Mouse (Mus musculus): Measurements from ENCODE around the gene Trp73. TPM values are rescaled to one million over a fixed set of nuclear protein-coding genes. Genes with fewer than 3 reads are reported as not detected.

Gene Trp73
- under 1 TPM; 0.05 to 0.07 TPM for total RNA-seq (2021)
- long read RNA-seq, experiment 1: 0 reads
- long read RNA-seq, experiment 2: 0 reads

DNA sequence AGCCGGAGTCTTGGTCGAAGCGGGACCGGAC is at the start of gene Trp73:
Gene Trp73 (minus strand): TSS at position 27 of the 31 bp plus-strand sequence.
- DNase-seq: no peak
- intact Hi-C loops (cut with DNase I): no loop called here

DNA sequence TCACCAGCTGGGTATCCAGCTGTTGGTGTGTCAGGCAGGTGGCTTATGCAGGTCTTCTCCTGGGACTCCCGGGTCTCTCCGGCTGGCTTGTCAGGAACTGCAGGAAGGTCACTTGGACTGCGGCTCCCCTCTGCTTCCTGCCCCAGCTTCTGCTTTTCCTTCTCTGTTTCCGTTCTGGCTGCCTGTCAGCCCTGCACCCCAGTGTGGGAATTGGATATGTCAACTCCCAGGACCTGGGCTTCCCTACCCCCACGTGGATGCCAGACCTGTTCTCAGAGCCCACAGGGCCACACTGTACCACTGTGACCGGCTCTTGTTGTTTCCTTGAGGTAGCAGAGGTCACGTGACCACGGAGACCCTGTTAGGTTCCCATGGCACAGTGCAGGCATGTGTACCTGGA is 48.9 kb upstream of the Trp73 start:
- intact Hi-C loops (cut with DNase I): no loop called here
- peak; percentile 28 to 31 for DNase-seq

DNA sequence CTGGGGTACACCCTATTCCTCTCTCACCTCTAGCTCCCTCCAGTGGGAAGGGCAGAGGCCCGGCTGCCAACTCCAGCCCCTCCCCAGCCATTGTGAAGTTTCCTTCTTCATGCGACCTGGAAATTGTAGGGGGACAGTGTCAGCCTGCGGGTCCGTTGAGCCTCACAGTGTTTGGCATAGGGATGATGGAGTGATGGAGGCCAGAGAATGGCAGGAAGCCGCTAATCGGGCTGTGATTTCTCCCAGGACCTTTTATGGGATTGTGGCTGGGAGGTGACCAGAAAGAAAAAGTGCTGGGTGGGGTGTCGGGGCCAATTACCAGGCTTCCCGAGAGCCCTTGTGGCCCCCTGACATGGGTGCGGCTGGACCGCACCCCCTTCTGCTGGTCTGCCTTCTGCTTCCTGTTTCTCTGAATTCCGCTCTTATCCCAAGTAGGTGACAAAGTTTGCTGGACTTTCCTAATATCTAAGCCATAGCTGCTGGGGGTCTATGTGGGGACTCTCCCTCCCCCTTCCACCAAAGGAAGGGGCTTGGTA is 46.1 kb upstream of the Trp73 start:
- intact Hi-C loops (cut with DNase I): no loop called here
- DNase-seq: no peak

- intact Hi-C loops (cut with DNase I): no loop called here
- DNase-seq: no peak
Observed at GRCm38 (mm10) chr4:154185001-154185400, 45.0 kb upstream of the Trp73 start.

- DNase-seq: peak in 1 of 2 experiments; percentile 31
- intact Hi-C loops (cut with DNase I): no loop called here
Observed at GRCm38 (mm10) chr4:154183566-154183965, 43.6 kb upstream of the Trp73 start.

DNA sequence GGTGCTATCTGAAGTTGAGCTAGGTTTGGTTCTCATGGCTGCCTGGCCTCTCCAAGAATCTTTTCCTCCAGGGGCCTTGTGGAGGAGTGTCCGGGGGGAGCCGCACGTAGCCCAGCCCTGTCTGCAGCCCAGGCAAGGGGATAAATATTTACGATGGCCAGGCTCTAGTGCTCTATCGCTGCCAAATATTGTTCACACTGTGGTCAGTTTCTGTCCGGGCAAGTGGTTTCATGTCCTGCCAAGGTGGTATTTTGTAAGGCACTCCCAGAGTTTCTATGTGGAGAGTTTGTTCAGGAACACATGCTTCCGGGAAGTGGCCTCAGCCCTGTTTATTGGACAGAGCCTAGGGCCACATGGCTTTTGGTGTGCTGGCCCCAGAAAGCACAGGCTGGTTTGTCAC is 41.0 kb upstream of the Trp73 start:
- intact Hi-C loops (cut with DNase I): no loop called here
- DNase-seq: no peak

- intact Hi-C loops (cut with DNase I): no loop called here
- peak; percentile 70 to 72 for DNase-seq
Observed at GRCm38 (mm10) chr4:154177257-154177656, 37.2 kb upstream of the Trp73 start.

- intact Hi-C loops (cut with DNase I): no loop called here
- DNase-seq: no peak
Observed at GRCm38 (mm10) chr4:154171931-154172604, 32.1 kb upstream of the Trp73 start.

GRCm38 (mm10) chr4:154171151-154171930 is 31.3 kb upstream of the Trp73 start:
- peak in 1 of 2 experiments; percentile 24 for DNase-seq
- intact Hi-C loops (cut with DNase I): no loop called here

GRCm38 (mm10) chr4:154170506-154171150 is 30.6 kb upstream of the Trp73 start, which contains the start of gene Megf6:
Gene Megf6 (plus strand): TSS chr4:154170730.
- intact Hi-C loops (cut with DNase I): no loop called here

GRCm38 (mm10) chr4:154170021-154170420 is 30.0 kb upstream of the Trp73 start:
- no peak for DNase-seq
- intact Hi-C loops (cut with DNase I): no loop called here

More at GRCm38 (mm10) chr4:154170506-154171150, 30.6 kb upstream of the Trp73 start, which contains the start of gene Megf6:
- peak; percentile 65 to 70 for DNase-seq

GRCm38 (mm10) chr4:154167053-154167452 is 27.0 kb upstream of the Trp73 start:
- intact Hi-C loops (cut with DNase I): no loop called here
- peak; percentile 81 to 87 for DNase-seq

- intact Hi-C loops (cut with DNase I): loop anchor here (1.0 to 2.0 kb wide), 2 partner anchors 110 to 138 kb away; partner anchors contain the start of gene Arhgef16
- peak; percentile 82 to 90 for DNase-seq
Observed at GRCm38 (mm10) chr4:154163296-154163695, 23.3 kb upstream of the Trp73 start.

GRCm38 (mm10) chr4:154160538-154161390 is 20.8 kb upstream of the Trp73 start, which contains the start of gene Tprgl:
Gene Tprgl (minus strand): TSS chr4:154160666.
- DNase-seq: peak; percentile 97 to 98
- intact Hi-C loops (cut with DNase I): no loop called here

DNA sequence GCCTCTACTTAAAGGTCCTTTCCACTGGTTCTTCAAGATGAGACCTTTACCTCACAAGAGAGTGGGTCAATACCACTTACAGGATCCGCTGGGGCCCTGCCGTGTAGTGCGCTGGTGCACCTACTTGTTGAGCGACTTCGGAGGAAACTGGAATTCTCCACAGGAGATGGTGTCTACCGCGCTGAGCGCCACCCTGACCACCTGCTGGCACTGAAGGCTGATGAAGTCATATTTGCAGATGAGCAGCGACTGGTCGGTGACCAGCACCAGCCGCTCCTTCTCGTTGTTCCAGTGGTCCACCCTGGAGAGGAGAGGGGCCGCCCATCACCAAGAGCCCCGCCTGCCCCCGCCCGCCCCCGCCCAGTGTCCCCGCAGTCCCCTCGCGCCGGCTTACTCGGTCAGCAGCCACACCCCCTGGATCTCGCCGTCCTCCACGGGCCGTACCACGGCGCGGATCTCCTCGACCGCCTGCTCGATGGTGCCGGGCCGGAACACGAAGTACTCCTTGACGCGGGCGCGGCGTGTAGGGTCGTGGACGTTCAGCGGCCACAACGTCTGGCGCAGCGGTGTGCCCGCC is 20.0 kb upstream of the Trp73 start:
- intact Hi-C loops (cut with DNase I): loop anchor here (5.0 kb wide), 1 partner anchor 93 kb away; no protein-coding TSS in a partner anchor
- no peak for DNase-seq

DNA sequence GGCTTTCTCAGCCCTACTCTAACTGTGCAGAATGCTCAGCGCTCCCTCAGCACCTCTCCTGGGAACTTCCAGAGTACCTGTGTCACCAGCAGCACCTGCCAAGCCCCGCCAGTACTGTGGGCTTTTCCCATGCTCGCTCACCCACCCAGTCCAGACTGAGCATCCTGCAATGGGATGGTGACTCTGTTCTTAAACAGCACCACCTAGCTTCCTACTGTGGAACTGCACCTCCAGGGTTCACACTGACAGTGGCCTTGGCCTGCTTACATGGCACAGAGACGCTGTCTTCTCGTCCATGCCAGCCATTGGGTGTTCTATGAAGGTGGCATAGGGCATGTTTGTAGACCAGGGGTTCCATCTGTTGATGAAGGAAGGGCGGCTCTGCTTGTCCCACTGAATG is 19.0 kb upstream of the Trp73 start:
- intact Hi-C loops (cut with DNase I): loop anchor here (5.0 kb wide), 1 partner anchor 92 kb away; no protein-coding TSS in a partner anchor
- DNase-seq: peak; percentile 81 to 91

GRCm38 (mm10) chr4:154157970-154158662 is 18.1 kb upstream of the Trp73 start:
- no peak for DNase-seq
- intact Hi-C loops (cut with DNase I): loop anchor here (2.0 to 5.0 kb wide), 2 partner anchors 15 to 91 kb away; partner anchors contain the start of gene Wrap73

DNA sequence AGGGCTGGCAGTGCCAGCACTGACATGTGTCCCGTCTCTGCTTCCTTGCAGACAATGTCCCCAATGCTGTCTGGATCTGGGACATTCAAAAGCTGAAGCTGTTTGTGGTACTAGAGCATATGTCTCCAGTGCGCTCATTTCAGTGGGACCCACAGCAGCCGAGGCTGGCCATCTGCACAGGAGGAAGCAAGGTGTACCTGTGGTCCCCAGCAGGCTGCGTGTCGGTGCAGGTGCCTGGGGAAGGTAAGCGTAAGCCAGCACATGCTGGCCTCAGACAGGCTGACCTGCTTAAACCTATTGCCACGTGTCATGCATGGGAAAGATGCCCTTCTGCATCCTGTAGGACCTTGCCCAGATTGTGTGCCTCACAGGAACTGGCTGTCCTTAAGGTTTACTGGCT is 16.0 kb upstream of the Trp73 start:
- no peak for DNase-seq
- intact Hi-C loops (cut with DNase I): loop anchor here (2.0 to 5.0 kb wide), 2 partner anchors 13 to 89 kb away; partner anchors contain the start of gene Wrap73

GRCm38 (mm10) chr4:154154104-154154503 is 14.1 kb upstream of the Trp73 start:
- intact Hi-C loops (cut with DNase I): no loop called here
- no peak for DNase-seq

Measured in heart, postnatal 14 days (tissue).